Mouse (Mus musculus): ENCODE measurements around the gene Tmem217. TPM values are rescaled to one million over a fixed set of nuclear protein-coding genes. Genes with fewer than 3 reads are reported as not detected.
A peak's percentile ranks its signal among the peaks of the same experiment; 100 is the strongest.
"Not testable (repeated sequence)": the region's sequence is repeated elsewhere in the genome, so short reads cannot be mapped to it uniquely, and the experiment has no call there.

Tmem217 gene
- total RNA-seq, 2 experiments from 2014 or later: 0.50 TPM; not detected in 1

- DNase-seq (ENCODE audit: low spot score in 2 of 2): peak; percentile 84 to 89
Measured at GRCm38 (mm10) chr17:29549543-29550428, 2.4 kb downstream of the Tmem217 start, which contains the start of the genes Gm17657 and Tbc1d22b. Gm17657 (minus strand) TSS chr17:29549638. Tbc1d22b (plus strand) TSS chr17:29549785.

DNA sequence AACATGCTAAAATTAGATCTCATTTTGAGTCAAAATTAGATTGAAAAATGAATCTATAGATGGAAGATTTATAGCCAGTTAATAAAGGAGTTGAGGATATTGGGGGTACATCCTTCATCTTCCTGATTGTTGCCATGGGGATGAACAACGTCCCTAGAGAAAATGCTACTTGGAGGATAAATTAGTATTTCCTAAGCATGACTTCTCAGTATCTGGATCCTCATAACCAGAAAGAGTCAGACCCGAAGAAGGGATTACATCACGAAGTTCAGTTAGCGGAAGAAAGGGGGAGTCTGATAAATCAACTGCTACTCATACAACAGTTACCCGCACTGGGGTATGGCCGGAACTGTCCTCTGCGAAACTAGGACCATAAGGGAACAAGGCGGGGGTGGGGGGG is 3.2 kb downstream of the Tmem217 start:
- DNase-seq (ENCODE audit: low spot score in 2 of 2): no peak

GRCm38 (mm10) chr17:29548494-29548893 is 3.7 kb downstream of the Tmem217 start:
- no peak for DNase-seq (ENCODE audit: low spot score in 2 of 2)

DNA sequence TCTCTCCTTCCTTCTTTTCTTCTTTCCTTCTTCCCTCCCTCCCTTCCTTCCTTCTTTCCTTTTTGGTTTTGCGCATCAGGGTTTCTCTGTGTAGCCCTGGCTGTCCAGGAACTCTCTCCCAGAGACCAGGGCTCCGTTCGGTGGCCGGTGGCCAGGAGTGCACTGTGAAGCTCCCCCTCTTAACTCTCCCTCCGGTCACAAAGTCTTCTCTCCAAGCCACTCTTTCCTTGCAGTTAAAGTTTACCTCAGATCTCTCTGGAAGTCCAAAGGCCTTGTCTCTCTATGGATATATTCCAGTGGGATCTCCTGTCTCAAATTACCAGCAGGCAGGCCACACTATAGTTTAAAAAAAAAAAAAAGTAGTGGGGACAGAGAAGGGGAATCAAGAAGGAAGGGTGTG is 6.9 kb downstream of the Tmem217 start:
- no peak for DNase-seq (ENCODE audit: low spot score in 2 of 2)

GRCm38 (mm10) chr17:29544064-29544463 is 8.1 kb downstream of the Tmem217 start:
- no peak for DNase-seq (ENCODE audit: low spot score in 2 of 2)

DNA sequence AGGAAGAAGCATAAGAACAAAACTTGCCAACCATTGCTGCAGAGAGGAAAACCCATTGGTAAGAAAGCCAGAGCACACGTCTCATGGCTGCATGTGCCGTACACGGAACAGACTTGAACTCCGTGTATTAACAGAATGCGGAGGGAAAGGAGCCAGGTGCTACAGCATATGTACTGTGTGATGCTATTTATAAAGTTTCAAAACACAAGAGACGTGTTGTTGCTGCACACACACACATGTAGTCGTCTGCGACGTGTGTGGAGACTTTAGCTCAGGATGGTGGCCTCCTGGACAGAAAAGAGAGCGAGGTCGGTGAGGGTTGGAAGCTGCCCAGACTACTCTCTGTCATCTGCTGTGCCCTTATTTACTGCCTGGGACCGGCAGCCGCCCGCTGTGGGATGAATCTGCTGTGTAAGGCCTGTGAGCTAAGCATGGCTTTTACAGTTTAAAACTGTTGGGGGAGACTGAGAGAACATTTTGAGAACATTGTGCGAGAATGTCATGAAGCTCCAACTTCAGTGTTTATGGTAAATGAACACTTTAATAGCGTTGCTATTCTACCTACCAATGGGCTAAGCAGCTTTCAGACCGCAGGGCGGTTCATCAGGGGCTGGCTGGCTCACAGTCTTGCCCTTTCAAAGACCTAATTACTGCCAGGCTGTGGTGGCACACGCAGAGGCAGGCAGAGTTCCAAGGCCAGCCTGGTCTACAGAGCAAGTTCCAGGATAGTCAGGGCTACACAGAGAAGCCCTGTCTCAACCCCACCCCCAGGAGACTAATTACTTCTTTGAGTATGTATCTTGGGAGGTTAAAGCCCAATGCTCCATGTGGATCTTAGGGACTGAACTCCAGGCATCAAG is 9.1 kb downstream of the Tmem217 start:
- no peak for DNase-seq (ENCODE audit: low spot score in 2 of 2)

DNA sequence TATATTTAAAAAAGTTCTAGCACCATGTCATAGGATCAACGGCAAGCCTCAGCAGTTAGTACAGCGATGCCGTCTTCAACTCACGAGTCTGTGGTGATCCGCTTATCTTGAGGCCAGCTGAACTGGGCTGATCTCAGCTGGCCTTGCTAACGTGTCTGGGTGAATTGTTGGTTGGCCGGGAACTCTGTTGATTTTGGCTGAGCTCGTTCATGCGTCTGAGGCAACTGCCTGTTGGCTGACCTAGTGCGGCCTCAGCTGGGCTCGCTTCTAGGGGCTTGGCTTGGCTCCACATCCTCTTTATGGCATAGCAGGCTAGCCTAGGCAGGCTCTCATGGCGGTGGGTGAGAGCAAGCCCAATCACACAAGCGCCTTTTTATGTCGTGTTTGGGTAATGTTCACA is 10.8 kb downstream of the Tmem217 start:
- peak; percentile 37 to 65 for DNase-seq (ENCODE audit: low spot score in 2 of 2)

DNA sequence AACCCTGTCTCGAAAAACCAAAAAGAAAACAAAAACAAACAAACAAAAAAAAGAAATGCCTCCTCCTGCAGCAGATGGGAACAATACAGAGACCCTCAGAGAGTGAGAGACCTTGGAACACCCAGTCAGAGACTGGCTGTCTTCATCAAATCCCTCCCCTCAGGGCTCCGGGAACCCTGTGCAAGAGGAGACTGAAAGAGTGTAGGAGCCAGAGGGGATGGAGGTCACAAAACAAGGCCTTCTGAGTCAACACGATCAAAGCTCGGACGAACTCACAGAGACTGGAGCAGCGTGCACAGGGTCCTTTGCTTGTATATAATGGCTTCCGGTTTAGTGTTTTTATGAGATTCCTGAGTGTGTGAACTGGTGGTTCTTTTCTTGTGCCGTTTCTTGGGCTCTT is 11.8 kb downstream of the Tmem217 start:
- DNase-seq (ENCODE audit: low spot score in 2 of 2): no peak

GRCm38 (mm10) chr17:29533866-29534265 is 18.3 kb downstream of the Tmem217 start:
- no peak for DNase-seq (ENCODE audit: low spot score in 2 of 2)

DNA sequence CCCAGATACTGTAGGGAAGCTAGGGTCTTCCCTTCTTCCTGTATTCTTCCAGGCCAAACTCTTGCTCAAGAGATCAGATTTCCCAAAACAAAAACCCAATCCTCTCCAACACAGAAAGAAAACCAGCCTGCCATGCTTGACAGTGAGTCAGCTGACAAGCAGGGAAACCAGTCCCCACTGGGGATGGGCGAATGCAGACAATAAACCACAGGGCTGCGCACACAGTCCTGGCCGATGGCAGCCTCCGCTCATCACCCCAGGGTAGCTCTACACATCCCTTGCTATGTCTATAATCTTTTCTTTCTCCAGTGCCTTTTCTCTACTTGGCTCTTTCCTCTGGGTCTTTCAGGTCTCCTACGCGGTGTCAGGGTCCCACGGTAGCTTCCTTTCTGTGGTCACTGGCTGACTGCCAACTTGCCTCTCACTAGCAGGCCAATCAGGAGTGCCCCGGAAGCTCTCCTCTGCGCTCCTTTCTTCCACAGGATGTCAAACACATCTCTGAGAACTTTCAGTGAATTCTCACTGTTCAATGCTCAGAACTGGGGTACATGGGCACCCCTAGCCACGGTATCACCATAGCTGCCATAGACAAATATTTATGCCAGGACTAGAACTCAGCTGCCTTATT is 20.3 kb downstream of the Tmem217 start:
- DNase-seq (ENCODE audit: low spot score in 2 of 2): no peak

GRCm38 (mm10) chr17:29531278-29531677 is 20.9 kb downstream of the Tmem217 start:
- DNase-seq (ENCODE audit: low spot score in 2 of 2): no peak

GRCm38 (mm10) chr17:29530508-29530907 is 21.7 kb downstream of the Tmem217 start:
- DNase-seq (ENCODE audit: low spot score in 2 of 2): no peak

DNA sequence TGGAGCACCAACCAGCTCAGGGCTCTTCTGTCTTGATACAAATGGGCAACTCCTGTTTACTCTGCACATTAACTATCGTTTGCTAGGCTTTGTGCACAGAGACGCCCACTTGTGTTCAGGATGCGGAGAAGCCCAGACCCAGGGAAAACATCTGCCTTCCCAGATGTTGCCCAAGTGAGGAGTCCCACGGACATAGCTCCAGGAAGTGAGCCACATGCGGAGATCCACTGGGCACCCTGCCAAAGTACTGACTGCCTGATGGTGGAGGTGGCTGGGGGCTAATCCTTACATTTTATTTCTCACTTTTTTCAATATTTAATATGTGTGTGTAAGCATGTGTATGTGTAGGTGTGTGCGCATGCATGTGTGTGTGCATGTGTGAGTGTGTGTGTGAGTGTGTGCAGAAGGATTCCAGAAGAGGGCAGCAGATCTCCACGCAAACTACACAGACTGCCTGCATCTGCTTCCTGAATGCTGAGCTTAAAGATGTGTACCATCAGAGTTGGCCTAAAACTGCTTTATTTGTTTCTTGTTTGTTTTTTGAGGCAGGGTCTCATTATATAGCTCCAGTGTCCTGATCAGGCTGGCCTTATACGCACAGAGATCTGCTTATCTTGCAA is 23.5 kb downstream of the Tmem217 start:
- DNase-seq (ENCODE audit: low spot score in 2 of 2): no peak

GRCm38 (mm10) chr17:29525613-29526012 is 26.6 kb downstream of the Tmem217 start:
- no peak for DNase-seq (ENCODE audit: low spot score in 2 of 2)

DNA sequence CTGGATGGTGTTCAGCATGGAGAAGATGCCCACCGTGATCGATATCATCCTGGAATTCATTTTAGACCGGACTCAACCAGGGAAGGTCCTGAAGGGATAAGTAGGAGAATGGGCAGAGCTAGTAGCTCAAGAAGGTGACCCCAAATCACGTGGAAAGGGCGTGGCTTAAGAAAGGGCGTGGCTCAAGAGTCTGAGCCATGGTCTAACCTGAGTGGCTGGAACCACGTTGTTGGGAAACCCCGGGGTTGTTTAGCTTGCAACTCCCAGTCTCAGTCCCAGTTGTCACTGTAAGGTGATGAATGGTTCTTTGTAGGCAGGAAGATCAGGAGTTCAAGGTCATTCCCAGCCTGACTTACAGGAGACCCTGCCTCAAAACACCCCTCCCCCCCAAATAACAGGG is 32.5 kb downstream of the Tmem217 start:
- DNase-seq (ENCODE audit: low spot score in 2 of 2): no peak

- DNase-seq (ENCODE audit: low spot score in 2 of 2): not testable (repeated sequence)
Measured at GRCm38 (mm10) chr17:29518665-29519064, 33.5 kb downstream of the Tmem217 start.

DNA sequence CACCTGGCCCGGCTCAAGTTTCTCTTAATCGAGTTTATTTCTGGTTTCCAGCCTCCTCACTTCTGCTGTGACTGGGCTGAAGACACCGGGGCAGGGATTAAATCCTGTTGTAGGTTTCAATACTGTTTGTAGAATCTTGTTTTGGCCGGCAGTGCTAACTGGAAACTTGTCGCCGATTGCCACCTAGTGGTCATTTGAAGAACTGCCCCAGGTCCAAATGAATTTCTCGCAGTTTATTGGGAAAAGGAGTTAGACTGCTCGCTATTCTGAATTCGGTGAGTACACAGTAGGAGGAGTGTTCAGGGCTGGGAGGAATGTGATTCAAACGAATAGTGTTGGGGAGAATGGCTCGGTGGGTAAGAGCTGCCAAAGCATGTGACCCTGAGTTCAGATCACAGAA is 37.8 kb downstream of the Tmem217 start:
- peak; percentile 45 to 47 for DNase-seq (ENCODE audit: low spot score in 2 of 2)

DNA sequence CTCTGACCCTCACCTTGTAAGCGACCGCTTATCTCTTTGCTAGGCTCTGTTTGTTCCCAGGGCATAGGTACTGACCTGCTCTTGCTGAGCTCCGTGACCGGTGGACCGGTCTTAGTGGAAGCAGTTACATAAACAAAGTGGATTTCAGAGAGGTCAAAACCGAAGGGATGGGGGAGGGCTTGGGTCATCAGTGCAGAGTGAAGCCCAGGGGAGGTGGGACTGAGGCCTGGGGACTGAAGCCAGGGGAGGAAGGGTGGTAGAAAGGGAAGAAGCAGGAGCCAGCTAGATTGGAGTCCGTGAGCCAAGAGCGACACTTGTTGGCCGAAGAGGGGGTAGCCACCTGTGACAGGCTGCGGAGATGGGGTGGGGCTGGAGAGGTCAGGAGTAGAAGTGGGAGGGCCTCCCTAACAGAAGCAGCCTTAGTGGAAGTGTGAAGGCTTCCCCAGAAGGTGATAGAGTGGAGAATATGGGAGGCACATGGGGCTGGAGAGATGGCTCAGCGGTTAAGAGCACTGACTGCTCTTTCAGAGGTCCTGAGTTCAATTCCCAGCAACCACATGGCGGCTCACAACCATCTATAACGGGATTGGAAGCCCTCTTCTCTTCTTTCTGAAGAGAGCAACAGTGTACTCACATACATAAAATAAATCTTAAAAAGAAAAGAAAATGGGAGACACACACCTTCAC is 39.0 kb downstream of the Tmem217 start:
- peak; percentile 35 to 62 for DNase-seq (ENCODE audit: low spot score in 2 of 2)

- no peak for DNase-seq (ENCODE audit: low spot score in 2 of 2)
Measured at GRCm38 (mm10) chr17:29510691-29511090, 41.5 kb downstream of the Tmem217 start.

- DNase-seq (ENCODE audit: low spot score in 2 of 2): no peak
Measured at GRCm38 (mm10) chr17:29508927-29509608, 43.1 kb downstream of the Tmem217 start.

Data from adrenal gland, postnatal 4 days (tissue).